Mouse (Mus musculus) adrenal gland, postnatal 25 days (tissue): ENCODE results near the gene Pkp4. TPM values are rescaled to one million over a fixed set of nuclear protein-coding genes. Genes with fewer than 3 reads are reported as not detected.
"Not testable (repeated sequence)": the region's sequence is repeated elsewhere in the genome, so short reads cannot be mapped to it uniquely, and the experiment has no call there.

Experiments used
- DNase-seq: peaks from one replicate; pipeline ENCODE4 v3.0.0; 2021; ENCODE audit warnings: mixed read lengths
- total RNA-seq: library from RNA; stranded (reverse); gene quantifications from 2 replicates; pipeline ENCODE4 v1.2.3, GENCODE M21; 2021

Gene Pkp4
- total RNA-seq, 1 experiment from 2014 or later, result 57.3 TPM

DNA sequence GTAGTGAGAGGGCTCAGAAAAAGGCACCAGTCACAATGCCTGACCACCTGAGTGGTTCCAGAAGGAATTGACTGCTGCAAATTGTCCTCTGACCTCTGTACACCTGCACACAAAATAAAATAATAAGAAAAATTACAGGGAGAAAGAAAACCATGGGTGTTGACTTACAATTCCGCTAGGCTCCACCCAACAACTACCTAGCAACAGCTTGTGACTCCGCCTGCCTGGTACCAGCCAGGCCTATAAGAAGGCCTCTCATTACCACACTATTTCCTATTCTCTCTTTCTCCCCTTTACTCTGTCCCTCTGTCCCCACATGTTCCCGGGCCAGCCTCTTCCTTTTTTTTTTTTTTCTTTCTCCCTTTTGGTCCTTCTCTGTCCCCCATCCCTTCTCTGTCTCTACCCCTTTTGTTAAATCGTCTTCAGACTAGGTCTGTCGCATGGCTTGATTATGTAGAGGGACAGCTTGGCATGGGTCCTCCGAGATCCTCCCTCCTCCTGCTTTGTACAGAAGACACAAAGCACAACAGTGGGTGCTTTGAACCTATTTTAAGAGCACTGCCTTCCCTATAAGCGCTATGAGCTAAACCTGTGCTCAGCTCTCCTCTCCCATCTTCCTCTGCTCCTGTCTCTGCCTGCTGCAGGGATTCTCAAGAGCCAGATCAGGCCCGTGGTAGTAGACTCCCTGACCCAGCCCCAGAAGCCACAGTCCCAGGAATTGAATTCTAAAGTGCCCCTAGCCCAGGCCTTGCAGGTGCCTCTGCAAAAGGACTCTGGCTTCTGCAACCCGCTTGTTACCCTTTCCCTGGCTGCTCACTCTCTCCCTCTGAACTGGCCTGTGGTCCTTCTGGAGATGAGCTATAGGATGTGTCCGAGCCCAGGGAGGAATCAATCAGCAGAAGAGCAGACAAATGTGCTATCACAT, 223.5 kb downstream of the Pkp4 start:
- DNase-seq, result no peak

DNA sequence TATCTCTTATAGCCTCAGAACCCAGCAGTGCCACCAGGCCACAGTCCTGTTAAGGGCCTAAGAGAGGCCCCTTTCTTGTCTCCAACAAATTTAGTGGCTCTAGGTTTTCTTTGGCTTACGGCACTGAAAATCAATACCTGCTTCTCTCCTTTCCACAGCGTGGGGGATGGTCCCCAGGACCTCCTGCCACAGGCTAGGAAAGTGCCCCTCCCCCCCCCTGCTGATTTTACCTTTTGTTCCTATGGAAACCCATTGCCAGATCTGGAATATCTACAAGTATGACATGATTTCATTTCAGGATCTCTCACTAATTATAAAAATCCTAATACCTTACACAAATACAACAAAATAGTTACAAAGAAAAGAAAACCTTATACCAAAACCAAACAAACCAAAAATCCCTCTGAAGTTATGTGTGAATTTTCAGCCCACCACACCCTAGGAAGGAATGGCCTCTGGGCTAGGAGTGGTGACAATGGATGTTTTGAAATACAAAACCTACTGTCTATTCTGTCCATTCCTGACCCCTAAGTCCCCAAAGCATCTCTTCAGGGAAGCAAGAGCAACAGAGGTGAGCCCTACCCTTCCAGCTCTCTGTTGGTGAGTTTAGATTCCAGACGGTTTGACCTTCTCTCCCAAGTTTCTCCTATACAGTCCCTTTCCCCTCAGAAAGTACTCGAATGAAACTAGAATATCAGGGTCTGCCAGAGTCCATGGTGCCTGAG, 224.7 kb downstream of the Pkp4 start:
- DNase-seq, result no peak

DNA sequence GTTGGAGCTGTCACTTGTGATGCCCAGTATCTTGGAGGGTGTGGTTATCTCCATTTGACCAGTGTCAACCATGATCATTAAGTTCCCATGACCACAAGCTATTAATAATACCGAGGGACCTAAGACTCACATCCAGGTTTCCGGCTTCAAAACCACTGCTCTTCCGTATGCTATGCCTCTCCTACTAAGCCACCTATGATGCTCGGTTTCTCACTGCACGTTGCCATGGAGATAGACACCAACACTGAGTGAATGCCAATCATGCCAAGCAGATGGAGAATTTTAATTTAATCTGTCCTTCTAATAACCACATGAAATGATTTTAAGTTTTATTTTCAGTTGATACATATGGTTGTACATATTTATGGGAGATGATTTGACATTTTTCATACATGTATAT, 229.3 kb downstream of the Pkp4 start:
- no peak for DNase-seq

DNA sequence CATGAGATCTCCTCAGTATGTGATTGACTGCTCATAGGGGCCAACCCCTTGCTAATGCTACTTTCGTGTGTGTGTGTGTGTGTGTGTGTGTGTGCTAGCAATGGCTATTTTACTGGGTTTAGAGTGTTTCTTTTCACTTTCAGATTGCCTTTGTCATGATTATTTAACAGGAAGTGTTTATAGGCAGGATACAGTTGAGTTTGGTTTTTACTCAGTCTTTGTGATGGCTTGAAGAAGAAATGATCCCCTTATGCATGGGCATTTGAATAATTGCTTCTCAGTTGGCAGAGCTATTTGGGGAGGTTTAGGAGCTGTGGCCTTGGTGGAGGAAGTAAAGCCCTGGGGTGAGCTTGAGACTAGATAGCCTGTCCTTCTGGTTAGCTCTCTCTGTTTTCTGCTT, 232.5 kb downstream of the Pkp4 start:
- no peak for DNase-seq

DNA sequence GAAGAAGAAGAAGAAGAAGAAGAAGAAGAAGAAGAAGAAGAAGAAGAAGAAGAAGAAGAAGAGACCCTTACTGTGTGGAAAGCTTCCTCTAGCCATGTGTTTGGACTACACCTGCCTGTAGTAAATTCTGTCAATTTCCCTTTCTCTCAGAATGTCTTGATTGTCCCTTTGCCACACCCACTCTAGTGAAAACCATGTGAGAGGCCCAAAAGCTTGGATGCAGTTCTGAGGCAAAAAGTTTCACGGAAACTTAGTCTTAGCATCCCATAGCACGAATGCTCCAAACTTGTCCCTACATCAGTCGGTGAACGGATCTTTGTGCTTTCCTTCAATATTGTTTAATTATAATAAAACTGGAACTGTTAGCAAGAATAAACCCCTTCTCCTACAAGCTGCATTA, 234.0 kb downstream of the Pkp4 start:
- no peak for DNase-seq

DNA sequence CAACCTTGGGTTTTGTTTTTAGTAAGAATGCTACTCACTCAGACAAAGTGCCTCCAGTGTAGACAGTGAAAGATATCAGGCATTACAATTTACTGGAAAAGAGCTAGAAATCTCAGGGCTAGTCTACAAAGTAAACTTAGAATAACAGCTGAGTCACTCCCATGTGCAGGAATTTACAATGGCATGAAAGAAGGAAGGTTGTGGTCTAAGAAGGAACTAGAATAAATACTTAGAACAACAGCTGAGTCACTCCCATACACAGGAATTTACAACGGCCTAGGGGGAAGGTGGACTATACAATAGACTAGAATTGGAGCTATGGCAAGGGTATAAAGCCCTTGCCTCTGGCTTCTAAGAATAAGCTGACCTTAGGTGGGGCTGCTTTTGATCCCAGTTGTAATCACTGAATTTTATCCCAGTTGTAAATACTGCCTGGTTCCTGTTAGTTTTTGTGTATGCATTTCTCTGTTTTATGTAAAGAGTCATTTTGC, 234.6 kb downstream of the Pkp4 start:
- DNase-seq, result not testable (repeated sequence)

DNA sequence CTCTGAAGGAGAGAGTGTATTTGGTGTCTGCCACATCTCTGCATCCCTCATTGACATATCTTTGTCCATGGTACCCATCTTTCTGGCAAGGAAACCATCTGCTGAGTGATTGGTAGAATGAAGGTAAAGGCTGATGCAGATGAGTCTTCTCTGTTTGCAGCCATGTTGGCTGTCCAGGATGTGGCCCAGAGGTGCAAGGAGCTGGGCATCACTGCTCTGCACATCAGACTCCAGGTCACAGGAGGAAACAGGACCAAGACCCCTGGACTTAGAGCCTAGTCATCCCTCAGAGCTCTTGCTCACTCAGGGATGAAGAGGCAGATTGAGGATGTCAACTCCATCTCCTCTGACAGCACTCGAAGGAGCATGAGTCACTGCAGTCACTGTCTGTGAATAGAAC, 235.9 kb downstream of the Pkp4 start:
- no peak for DNase-seq

DNA sequence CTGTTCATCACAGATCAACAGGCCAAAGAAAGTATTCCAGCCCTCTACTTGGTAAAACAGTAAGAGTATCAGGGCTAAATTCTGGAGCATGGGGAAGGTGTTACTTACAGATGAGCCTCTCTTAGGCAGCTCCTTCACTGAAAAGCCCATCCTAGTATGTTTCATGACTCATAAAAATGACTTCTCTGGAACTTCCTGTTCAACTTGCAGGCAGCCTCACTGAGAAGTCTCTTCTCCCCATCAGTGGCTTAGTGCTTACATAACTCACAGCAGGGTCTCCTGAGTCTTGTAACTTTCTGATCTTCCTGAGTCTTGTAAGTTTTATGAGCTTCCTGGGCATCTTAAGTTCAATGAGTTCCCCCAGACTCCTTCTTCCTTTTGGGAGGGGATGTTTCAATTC, 236.9 kb downstream of the Pkp4 start:
- DNase-seq, result no peak

DNA sequence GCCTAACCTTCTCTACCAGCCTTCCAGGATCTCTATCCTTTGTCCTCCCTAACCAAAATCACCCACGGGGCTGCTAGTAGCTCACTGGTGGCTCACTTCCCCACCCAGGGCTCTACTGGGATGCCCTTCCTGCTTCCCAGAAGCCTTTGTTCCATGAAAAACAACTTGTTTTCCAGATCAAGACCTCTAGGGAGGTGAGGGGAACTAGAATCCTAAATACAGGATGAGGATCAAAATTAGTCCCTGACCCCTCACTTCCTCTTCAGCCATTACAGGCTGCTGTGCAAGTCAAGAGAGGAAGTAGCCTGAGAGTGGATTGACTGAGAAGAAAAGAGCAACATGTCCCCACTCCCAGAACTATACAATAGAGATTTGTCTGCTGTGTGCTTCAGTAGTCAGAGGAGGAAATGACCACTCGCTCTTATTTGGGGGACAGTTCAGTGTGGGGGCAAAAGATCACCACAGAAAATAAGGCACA, 240.3 kb downstream of the Pkp4 start:
- no peak for DNase-seq

DNA sequence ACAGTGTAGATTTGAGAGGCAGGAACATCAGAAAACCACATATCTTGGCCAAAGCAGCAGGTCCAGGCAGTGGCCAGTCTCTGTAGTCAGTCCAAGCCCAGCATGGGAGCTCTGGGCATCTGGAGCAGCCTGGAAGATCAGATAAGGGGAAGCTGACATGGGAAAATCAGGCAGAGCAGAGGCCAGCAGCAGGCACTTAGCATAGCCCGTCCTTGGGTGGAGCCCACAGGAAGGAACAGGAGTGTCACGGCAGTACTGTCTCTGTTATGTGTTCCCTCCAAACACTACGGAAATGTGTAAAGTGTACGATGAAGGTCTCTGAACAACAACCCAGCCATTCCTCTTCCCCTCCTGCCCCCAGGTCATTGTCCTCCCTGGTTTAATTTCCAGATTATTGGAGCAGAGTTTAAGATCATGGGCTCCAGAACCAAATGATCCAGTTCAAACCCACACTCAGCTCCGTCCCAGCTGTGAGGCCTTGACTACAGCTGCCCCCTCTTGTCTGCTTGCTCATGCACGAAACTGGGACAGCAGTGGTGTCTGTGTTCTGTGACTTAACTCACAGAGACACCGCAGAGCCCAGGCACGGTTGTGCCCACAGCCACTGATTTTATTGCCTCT, 241.3 kb downstream of the Pkp4 start:
- peak; percentile 15 for DNase-seq

DNA sequence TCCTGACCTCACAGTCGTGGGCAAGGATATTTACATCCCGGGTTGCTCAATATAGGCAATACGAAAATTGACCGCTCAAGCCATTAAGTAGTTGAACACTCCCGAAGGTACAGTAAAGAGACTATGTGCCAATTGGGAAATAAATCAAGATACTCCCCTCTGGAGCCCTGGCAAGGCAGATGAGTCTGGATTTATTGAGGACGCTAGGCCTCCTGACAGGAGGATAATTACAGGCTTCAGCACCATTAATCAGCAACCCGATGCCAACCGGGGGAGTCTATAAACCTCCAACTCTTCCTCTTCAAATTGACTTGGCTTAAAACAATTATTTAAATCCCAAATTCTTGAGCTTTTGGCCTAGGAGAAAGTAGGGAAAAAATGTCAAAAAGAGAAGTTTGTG, 243.4 kb downstream of the Pkp4 start:
- DNase-seq, result no peak

Other genes with a start within 250 kb of the Pkp4 start
- 1.00 and 1.3 TPM in 2 replicates for gene Ccdc148, start 167 bp upstream of the Pkp4 start, total RNA-seq